Mouse (Mus musculus): Measurements from ENCODE around the gene Angptl2. TPM values are rescaled to one million over a fixed set of nuclear protein-coding genes. Genes with fewer than 3 reads are reported as not detected.

Gene Angptl2
- polyA plus RNA-seq, 1 experiment from 2014 or later = 34.1 TPM

DNA sequence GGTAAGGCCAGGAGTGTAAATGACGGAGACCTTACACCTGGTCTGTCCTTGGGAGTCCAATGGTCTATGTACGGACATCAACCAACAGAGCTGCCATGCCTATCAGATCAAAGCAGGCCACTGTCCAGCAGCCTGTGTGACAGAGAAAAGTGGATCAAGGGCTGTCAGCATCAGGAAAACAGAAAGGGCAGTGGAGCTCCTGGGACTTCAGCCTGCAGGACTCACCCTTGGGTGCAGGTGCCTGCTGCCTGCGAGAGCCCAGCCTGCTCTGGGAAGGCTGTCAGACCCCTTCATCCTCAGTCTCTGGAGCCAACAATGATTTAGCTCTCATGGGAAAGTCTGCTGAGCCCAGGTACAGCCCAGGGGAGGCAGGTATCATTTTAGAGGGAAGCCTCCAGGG is 45.6 kb downstream of the Angptl2 start:
- no peaks in the 10 kb centered on the region for H3K9me3 ChIP-seq
- H3K9ac ChIP-seq = no peak overlapping the region
- no peak overlapping the region for H3K4me2 ChIP-seq
- no peak overlapping the region for H3K27ac ChIP-seq
- H3K4me1 ChIP-seq = peaks cover 7% of the 10 kb centered on the region; the same call in 1 of the 2 replicates
- no peak overlapping the region for H3K4me3 ChIP-seq
- ATAC-seq (ENCODE audit: borderline replicate concordance, extremely low read depth, low FRiP score, low TSS enrichment) = no peak
- no peaks in the 10 kb centered on the region for H3K27me3 ChIP-seq
- no peaks in the 10 kb centered on the region for H3K36me3 ChIP-seq
- WGBS = 87% methylated on average over 3 of the region's 3 CpGs

DNA sequence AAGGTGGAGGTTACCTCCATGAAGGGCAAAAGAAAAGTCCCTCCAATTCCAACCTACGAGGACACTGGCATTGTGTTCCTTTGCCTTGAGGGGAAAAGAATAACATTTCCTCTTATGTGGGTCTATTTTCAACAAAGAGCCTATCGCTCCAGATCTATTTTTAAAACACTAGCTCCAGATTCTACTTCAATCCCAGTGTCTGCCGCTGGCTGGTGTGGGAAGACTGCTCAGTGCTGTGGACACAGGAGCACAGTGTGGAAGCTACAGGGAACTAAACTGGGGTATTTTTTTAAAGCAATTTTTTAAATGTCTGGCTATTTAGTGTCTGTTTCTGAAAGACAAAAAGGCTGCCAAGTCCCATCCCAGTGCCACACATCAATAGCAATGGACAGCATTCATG is 49.9 kb downstream of the Angptl2 start:
- ATAC-seq (ENCODE audit: borderline replicate concordance, extremely low read depth, low FRiP score, low TSS enrichment) = no peak
- Histone ChIP-seq H3K36me3 (no peaks in the 10 kb centered on the region), H3K4me2 (no peak overlapping the region), H3K4me1 (peaks cover 7% of the 10 kb centered on the region; the same call in 1 of the 2 replicates), H3K27me3 (no peaks in the 10 kb centered on the region), H3K27ac (peak overlapping the region; percentile 51; the same call in 1 of the 2 replicates), H3K9me3 (no peaks in the 10 kb centered on the region), H3K4me3 (no peak overlapping the region), H3K9ac (no peak overlapping the region)
- 53% methylated on average over 3 of the region's 3 CpGs for WGBS

GRCm38 (mm10) chr2:33267075-33267474 is 51.2 kb downstream of the Angptl2 start:
- no peak for ATAC-seq (ENCODE audit: borderline replicate concordance, extremely low read depth, low FRiP score, low TSS enrichment)
- peaks cover 7% of the 10 kb centered on the region; the same call in 1 of the 2 replicates for H3K4me1 ChIP-seq
- H3K4me2 ChIP-seq = no peak overlapping the region
- no peaks in the 10 kb centered on the region for H3K36me3 ChIP-seq
- no peak overlapping the region for H3K27ac ChIP-seq
- 71% methylated on average over 1 of the region's 1 CpGs for WGBS
- no peaks in the 10 kb centered on the region for H3K9me3 ChIP-seq
- no peak overlapping the region for H3K4me3 ChIP-seq
- no peak overlapping the region for H3K9ac ChIP-seq
- no peaks in the 10 kb centered on the region for H3K27me3 ChIP-seq

DNA sequence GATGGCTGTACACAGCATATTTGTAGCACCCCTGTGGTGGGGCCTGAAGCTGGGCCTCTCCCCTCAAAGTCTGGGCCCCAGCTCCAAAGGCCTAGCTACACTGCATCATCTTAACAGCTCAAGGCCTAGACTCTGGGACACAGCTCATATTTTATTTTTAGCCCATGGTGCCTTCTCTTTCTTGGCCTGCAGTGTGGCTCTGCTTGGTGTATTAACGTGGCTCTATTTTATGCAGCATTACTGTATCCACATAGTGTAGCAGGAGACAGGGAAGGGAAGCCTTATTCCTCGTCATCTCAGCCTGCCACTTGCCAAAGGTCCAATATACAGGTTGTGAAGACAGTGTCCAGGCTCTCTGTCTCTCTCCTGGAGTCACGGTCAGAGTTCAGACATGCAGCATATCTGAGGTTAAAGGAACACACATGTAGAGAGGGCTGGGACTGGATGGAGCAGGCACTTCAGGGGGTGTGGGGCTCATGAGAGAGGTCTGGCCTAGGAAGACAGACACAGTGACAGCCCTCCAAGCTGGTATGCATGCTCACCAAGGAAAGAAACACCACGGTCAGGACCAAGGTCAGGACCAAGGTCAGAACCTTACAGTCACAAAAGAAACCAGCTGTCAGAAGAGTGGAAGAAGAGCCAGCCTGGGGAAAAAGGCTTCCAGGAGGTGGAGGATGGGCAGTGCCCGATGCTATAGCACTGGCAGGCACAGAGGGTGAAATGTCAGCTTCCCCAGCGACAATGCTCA is 52.7 kb downstream of the Angptl2 start:
- WGBS = 68% methylated on average over 6 of the region's 6 CpGs
- H3K27ac ChIP-seq = no peak overlapping the region
- ATAC-seq (ENCODE audit: borderline replicate concordance, extremely low read depth, low FRiP score, low TSS enrichment) = no peak
- no peaks in the 10 kb centered on the region for H3K9me3 ChIP-seq
- H3K4me1 ChIP-seq = peaks cover 9% of the 10 kb centered on the region; the same call in 1 of the 2 replicates
- H3K36me3 ChIP-seq = no peaks in the 10 kb centered on the region
- H3K9ac ChIP-seq = no peak overlapping the region
- no peaks in the 10 kb centered on the region for H3K27me3 ChIP-seq
- H3K4me3 ChIP-seq = no peak overlapping the region
- no peak overlapping the region for H3K4me2 ChIP-seq

GRCm38 (mm10) chr2:33269132-33269493 is 53.2 kb downstream of the Angptl2 start:
- Histone ChIP-seq H3K4me3 (no peak overlapping the region), H3K27ac (no peak overlapping the region), H3K4me2 (no peak overlapping the region), H3K9me3 (no peaks in the 10 kb centered on the region), H3K27me3 (no peaks in the 10 kb centered on the region), H3K9ac (no peak overlapping the region), H3K36me3 (no peaks in the 10 kb centered on the region), H3K4me1 (peaks cover 13% of the 10 kb centered on the region; the same call in 1 of the 2 replicates)
- no peak for ATAC-seq (ENCODE audit: borderline replicate concordance, extremely low read depth, low FRiP score, low TSS enrichment)
- 68% methylated on average over 2 of the region's 2 CpGs for WGBS

DNA sequence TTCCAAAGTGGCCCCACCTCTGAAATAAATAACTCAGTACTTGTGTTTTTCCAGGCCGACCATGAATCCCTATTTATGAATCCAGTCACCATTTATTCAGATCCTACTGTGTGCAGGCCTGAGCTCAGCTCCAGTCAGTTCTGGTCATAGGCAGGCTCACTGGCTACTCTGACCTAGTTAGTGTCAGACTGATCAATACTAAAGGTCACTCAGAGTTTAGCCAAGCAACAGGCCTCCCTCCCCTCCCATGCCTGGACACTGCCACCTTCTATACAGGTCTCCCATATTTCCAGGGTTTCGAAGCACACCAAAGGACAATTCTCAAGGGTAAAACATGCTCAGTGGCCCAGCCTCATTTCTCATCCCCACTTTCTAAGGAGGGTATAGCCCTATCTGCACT is 54.7 kb downstream of the Angptl2 start:
- H3K4me2 ChIP-seq = no peak overlapping the region
- no peak overlapping the region for H3K27ac ChIP-seq
- H3K9ac ChIP-seq = no peak overlapping the region
- 87% methylated on average over 2 of the region's 2 CpGs for WGBS
- H3K9me3 ChIP-seq = no peaks in the 10 kb centered on the region
- H3K4me1 ChIP-seq = peaks cover 13% of the 10 kb centered on the region; the same call in 1 of the 2 replicates
- H3K36me3 ChIP-seq = no peaks in the 10 kb centered on the region
- H3K4me3 ChIP-seq = no peak overlapping the region
- ATAC-seq (ENCODE audit: borderline replicate concordance, extremely low read depth, low FRiP score, low TSS enrichment) = no peak
- no peaks in the 10 kb centered on the region for H3K27me3 ChIP-seq

- ATAC-seq (ENCODE audit: borderline replicate concordance, extremely low read depth, low FRiP score, low TSS enrichment) = no peak
- Histone ChIP-seq H3K4me3 (no peak overlapping the region), H3K4me2 (no peak overlapping the region), H3K36me3 (no peaks in the 10 kb centered on the region), H3K27me3 (no peaks in the 10 kb centered on the region), H3K27ac (no peak overlapping the region), H3K4me1 (0 out of 2 replicates have a peak, but pooled peaks cover 11% of the 10 kb centered on the region), H3K9me3 (no peaks in the 10 kb centered on the region), H3K9ac (no peak overlapping the region)
- WGBS = 81% methylated on average over 1 of the region's 1 CpGs
Measured at GRCm38 (mm10) chr2:33271511-33271910, 55.6 kb downstream of the Angptl2 start.

DNA sequence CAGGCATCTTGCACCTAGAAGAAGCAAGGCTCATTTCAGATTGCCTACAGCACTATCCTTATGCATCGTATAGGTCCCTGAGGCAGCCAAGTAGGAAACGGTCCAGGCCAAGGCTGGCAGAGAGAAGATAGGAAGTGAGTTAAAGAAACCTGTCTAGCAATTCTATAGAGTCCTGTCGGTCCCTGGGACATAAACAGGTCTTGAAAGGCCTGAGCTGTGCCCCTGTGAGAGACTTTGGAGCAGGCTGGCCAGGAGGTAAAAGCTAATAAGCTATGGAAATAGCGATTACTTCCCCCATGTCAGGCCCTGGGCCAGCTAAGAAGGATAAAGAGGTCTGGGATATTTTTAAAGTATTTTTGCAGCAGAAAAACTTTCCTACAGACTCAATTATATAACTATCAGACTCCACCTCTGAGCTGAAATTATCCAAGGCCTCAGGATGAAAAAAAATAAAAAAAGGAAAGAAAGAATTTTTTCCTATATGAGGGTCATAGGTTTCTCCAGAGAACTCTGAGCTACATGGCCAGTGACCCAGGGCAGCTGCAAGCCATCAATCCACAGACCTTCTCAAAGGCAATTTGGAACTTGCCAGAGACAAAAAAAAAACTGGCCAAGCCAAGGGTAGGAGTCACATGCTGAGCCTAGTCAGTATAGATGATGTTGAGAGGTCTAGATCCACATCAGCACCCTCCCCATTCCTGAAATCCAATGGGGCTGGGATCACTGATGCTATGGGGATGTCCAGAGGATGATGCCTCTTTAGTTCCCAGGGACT is 57.0 kb downstream of the Angptl2 start:
- no peak overlapping the region for H3K27ac ChIP-seq
- 67% methylated on average over 4 of the region's 4 CpGs for WGBS

GRCm38 (mm10) chr2:33274719-33275490 is 59.0 kb downstream of the Angptl2 start:
- WGBS = 84% methylated on average over 12 of the region's 12 CpGs
- no peak overlapping the region for H3K27ac ChIP-seq
- no peak for ATAC-seq (ENCODE audit: borderline replicate concordance, extremely low read depth, low FRiP score, low TSS enrichment)

More for the DNA sequence above, 57.0 kb downstream of the Angptl2 start:
- H3K9ac ChIP-seq = no peak overlapping the region
- H3K4me3 ChIP-seq = no peak overlapping the region
- 0 out of 2 replicates have a peak, but pooled peaks cover 11% of the 10 kb centered on the region for H3K4me1 ChIP-seq
- ATAC-seq (ENCODE audit: borderline replicate concordance, extremely low read depth, low FRiP score, low TSS enrichment) = no peak
- no peak overlapping the region for H3K4me2 ChIP-seq
- no peaks in the 10 kb centered on the region for H3K27me3 ChIP-seq
- no peaks in the 10 kb centered on the region for H3K36me3 ChIP-seq
- no peaks in the 10 kb centered on the region for H3K9me3 ChIP-seq

GRCm38 (mm10) chr2:33279758-33280157 is 63.9 kb downstream of the Angptl2 start:
- H3K9ac ChIP-seq = no peak overlapping the region
- H3K9me3 ChIP-seq = no peaks in the 10 kb centered on the region
- H3K4me2 ChIP-seq = no peak overlapping the region
- H3K27me3 ChIP-seq = no peaks in the 10 kb centered on the region
- ATAC-seq (ENCODE audit: borderline replicate concordance, extremely low read depth, low FRiP score, low TSS enrichment) = no peak
- no peak overlapping the region for H3K4me3 ChIP-seq
- no peaks in the 10 kb centered on the region for H3K36me3 ChIP-seq
- peaks cover 16% of the 10 kb centered on the region for H3K4me1 ChIP-seq
- 78% methylated on average over 10 of the region's 10 CpGs for WGBS
- no peak overlapping the region for H3K27ac ChIP-seq

More at GRCm38 (mm10) chr2:33274719-33275490, 59.0 kb downstream of the Angptl2 start:
- H3K4me2 ChIP-seq = no peak overlapping the region
- no peaks in the 10 kb centered on the region for H3K27me3 ChIP-seq
- no peak overlapping the region for H3K4me3 ChIP-seq
- H3K9me3 ChIP-seq = no peaks in the 10 kb centered on the region
- H3K36me3 ChIP-seq = no peaks in the 10 kb centered on the region
- 0 out of 2 replicates have a peak, but pooled peaks cover 11% of the 10 kb centered on the region for H3K4me1 ChIP-seq
- no peak overlapping the region for H3K9ac ChIP-seq

GRCm38 (mm10) chr2:33280525-33280924 is 64.7 kb downstream of the Angptl2 start:
- Histone ChIP-seq H3K9me3 (no peaks in the 10 kb centered on the region), H3K27ac (no peak overlapping the region)
- ATAC-seq (ENCODE audit: borderline replicate concordance, extremely low read depth, low FRiP score, low TSS enrichment) = no peak

More at GRCm38 (mm10) chr2:33280525-33280924, 64.7 kb downstream of the Angptl2 start:
- H3K4me3 ChIP-seq = no peak overlapping the region
- 81% methylated on average over 2 of the region's 2 CpGs for WGBS
- no peak overlapping the region for H3K4me2 ChIP-seq
- no peak overlapping the region for H3K9ac ChIP-seq
- no peaks in the 10 kb centered on the region for H3K36me3 ChIP-seq
- H3K27me3 ChIP-seq = no peaks in the 10 kb centered on the region
- peaks cover 13% of the 10 kb centered on the region for H3K4me1 ChIP-seq
